Mouse (Mus musculus) ES-Bruce4 (cell line): ENCODE results near the gene Tmem199.

Experiments used
- CTCF ChIP-seq: IDR thresholded peaks from one replicate; pipeline ENCODE4 v1.8.1; 2011; ENCODE audit warnings: low read depth, low read length
- EP300 ChIP-seq: IDR thresholded peaks from 2 replicates; pipeline ENCODE4 v1.6.1; 2011; ENCODE audit warnings: low read depth, low read length; ENCODE audit not compliant: insufficient read depth
- POLR2A ChIP-seq: IDR thresholded peaks from one replicate; pipeline ENCODE4 v1.8.1; 2011; ENCODE audit warnings: low read length; ENCODE audit not compliant: insufficient read depth

DNA sequence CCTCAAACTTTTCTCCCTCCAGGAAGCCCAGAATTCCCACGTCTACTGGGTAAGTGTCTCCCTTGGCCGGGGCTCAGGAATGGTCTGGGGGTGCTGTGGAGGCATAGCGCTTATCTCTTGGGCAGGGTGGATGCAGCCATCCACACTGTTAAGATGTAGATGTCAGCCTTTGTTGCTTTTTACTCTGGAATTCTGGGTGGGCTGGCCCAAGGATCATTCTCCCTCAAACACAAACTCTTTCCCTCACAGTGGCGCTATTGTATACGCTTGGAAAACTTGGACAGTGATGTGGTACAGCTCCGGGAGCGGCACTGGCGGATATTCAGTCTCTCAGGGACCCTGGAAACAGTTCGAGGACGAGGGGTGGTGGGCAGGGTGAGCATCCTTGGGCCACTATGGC is 7.0 kb upstream of the Tmem199 start:
- TF ChIP-seq CTCF (no peak), POLR2A (no peak), EP300 (no peak)
